Mouse (Mus musculus) embryonic facial prominence, embryonic 11.5 days (tissue): ENCODE measurements at regions not wholly inside any gene's neighbourhood (a gene's known extent, or its start where the extent isn't known, plus 50 kb on each side); places are given as distances from the start of the nearest gene placed in this dataset. TPM values are rescaled to one million over a fixed set of nuclear protein-coding genes. Genes with fewer than 3 reads are reported as not detected.

Experiments used
- ATAC-seq: fragments of 200-750 bp; cut with Nextera tagmentation; replicated peaks from 2 replicates; pipeline ENCODE4 v1.8.0; 2017; ENCODE audit warnings: low read depth; ENCODE audit not compliant: insufficient number of reproducible peaks, low FRiP score, low TSS enrichment
- DNase-seq: peaks from one replicate; pipeline ENCODE4 v3.0.0-alpha.2; 2015; ENCODE audit warnings: low spot score
- H3K27ac ChIP-seq: fragments of 300-500 bp; sonication (generic); replicated peaks from 2 replicates; pipeline ENCODE4 v1.5.1; 2014; ENCODE audit warnings: mild to moderate bottlenecking, low read depth, low read length, control low read depth
- H3K27me3 ChIP-seq: fragments of 300-500 bp; sonication (generic); 2 replicates; pipeline ENCODE4 v1.6.1; 2014; ENCODE audit warnings: mild to moderate bottlenecking, low read length, moderate library complexity, mixed read lengths; ENCODE audit not compliant: control insufficient read depth, insufficient read depth
- H3K36me3 ChIP-seq: fragments of 300-500 bp; sonication (generic); replicated peaks from 2 replicates; pipeline ENCODE4 v1.6.1; 2014; ENCODE audit warnings: low read depth, mild to moderate bottlenecking, low read length, moderate library complexity, mixed read lengths; ENCODE audit not compliant: control insufficient read depth, insufficient read depth
- H3K4me1 ChIP-seq: fragments of 300-500 bp; sonication (generic); 2 replicates; pipeline ENCODE4 v1.6.1; 2014; ENCODE audit warnings: low read length, mixed read lengths; ENCODE audit not compliant: control insufficient read depth, insufficient read depth
- H3K4me2 ChIP-seq: fragments of 300-500 bp; sonication (generic); 2 replicates; pipeline ENCODE4 v1.6.1; 2014; ENCODE audit warnings: low read depth, mild to moderate bottlenecking, control low read depth, low read length, moderate library complexity
- H3K4me3 ChIP-seq: fragments of 300-500 bp; sonication (generic); 2 replicates; pipeline ENCODE4 v1.5.1; 2014; ENCODE audit warnings: low read depth, low read length, control low read depth
- H3K9ac ChIP-seq: fragments of 300-500 bp; sonication (generic); replicated peaks from 2 replicates; pipeline ENCODE4 v1.6.1; 2014; ENCODE audit warnings: mild to moderate bottlenecking, control low read depth, low read length
- H3K9me3 ChIP-seq: fragments of 300-500 bp; sonication (generic); replicated peaks from 2 replicates; pipeline ENCODE4 v1.6.1; 2016; ENCODE audit warnings: mild to moderate bottlenecking, low read length, inconsistent platforms, mixed read lengths; ENCODE audit not compliant: control insufficient read depth
- WGBS: fragments of 180-500 bp; shearing (Covaris S2); extraction: QIAGEN DNeasy Blood & Tissue Kit; methylation state at CpG from one replicate; pipeline ENCODE4 v1.1.7; 2014; 5-methylcytosine and 5-hydroxymethylcytosine counted together
- microRNA counts: library from miRNA; unstranded; fragments of <30 nt; microRNA quantifications from one replicate; lab custom pipeline; 2016
- microRNA-seq: library from miRNA; unstranded; fragments of <30 nt; microRNA quantifications from one replicate; pipeline ENCODE4, GENCODE M21; 2016; ENCODE audit warnings: borderline number of aligned reads

- H3K9ac ChIP-seq = no peak overlapping the region
- no peak overlapping the region for H3K4me2 ChIP-seq
- WGBS = 76% methylated on average over 4 of the region's 4 CpGs
- H3K4me3 ChIP-seq = no peak overlapping the region
- H3K4me1 ChIP-seq = no peaks in the 10 kb centered on the region
- ATAC-seq = no peak
- H3K27me3 ChIP-seq = peaks cover 12% of the 10 kb centered on the region
- H3K9me3 ChIP-seq = no peaks in the 10 kb centered on the region
- no peaks in the 10 kb centered on the region for H3K36me3 ChIP-seq
- no peak overlapping the region for H3K27ac ChIP-seq
- DNase-seq = no peak
Measured at GRCm38 (mm10) chr14:64595891-64596290, 491.8 kb downstream of the Prss52 start.

GRCm38 (mm10) chr14:64597218-64597617 lies 493.1 kb downstream of the Prss52 start:
- no peaks in the 10 kb centered on the region for H3K9me3 ChIP-seq
- H3K9ac ChIP-seq = no peak overlapping the region
- ATAC-seq (no peak), DNase-seq (no peak)
- no peaks in the 10 kb centered on the region for H3K4me1 ChIP-seq
- peaks cover 3% of the 10 kb centered on the region for H3K27me3 ChIP-seq
- WGBS = 71% methylated on average over 8 of the region's 8 CpGs
- H3K27ac ChIP-seq = no peak overlapping the region
- no peak overlapping the region for H3K4me2 ChIP-seq
- no peaks in the 10 kb centered on the region for H3K36me3 ChIP-seq
- H3K4me3 ChIP-seq = no peak overlapping the region

MicroRNA genes in the stretch of these regions (microRNA counts, 519-probe panel; counts per million panel counts)
- microRNA mmu-miR-124 (lab: Ali Mortazavi, UCI) = 4,197 counts per million, percentile 66 among the panel's probes with 10 or more counts

Small RNA genes in the stretch of these regions (microRNA-seq; reads per million reads assigned to microRNA genes)
- not detected for gene Mir124a-1
- not detected for gene Mir3078
